Mouse (Mus musculus) adrenal gland, adult 2 months (tissue): ENCODE results near the gene Epas1. TPM values are rescaled to one million over a fixed set of nuclear protein-coding genes. Genes with fewer than 3 reads are reported as not detected.

Experiments used
- DNase-seq: peaks from one replicate; pipeline ENCODE4 v3.0.0; 2021
- polyA plus RNA-seq: library from polyadenylated mRNA; depleted of rRNA; stranded (reverse); fragments of >200 nt; gene quantifications from 2 replicates; pipeline ENCODE4 v1.2.3, GENCODE M21; 2012
- total RNA-seq, 2 experiments: library from RNA; stranded (reverse); gene quantifications; 2 replicates each; pipeline ENCODE4 v1.2.3; 2021

Epas1 gene
- total and polyA plus RNA-seq, 3 experiments = 155 to 179 (median 178) TPM

GRCm38 (mm10) chr17:86755581-86756195 lies 2.2 kb downstream of the Epas1 start:
- peak; percentile 66 for DNase-seq

GRCm38 (mm10) chr17:86757621-86758020 lies 4.1 kb downstream of the Epas1 start:
- DNase-seq = no peak

GRCm38 (mm10) chr17:86761859-86762258 lies 8.4 kb downstream of the Epas1 start:
- DNase-seq = no peak

- no peak for DNase-seq
Measured at GRCm38 (mm10) chr17:86762479-86763242, 9.2 kb downstream of the Epas1 start.

GRCm38 (mm10) chr17:86765762-86766404 lies 12.4 kb downstream of the Epas1 start:
- DNase-seq = no peak

- no peak for DNase-seq
Measured at GRCm38 (mm10) chr17:86766412-86766811, 12.9 kb downstream of the Epas1 start.

- DNase-seq = no peak
Measured at GRCm38 (mm10) chr17:86768596-86768995, 15.1 kb downstream of the Epas1 start.

- DNase-seq = peak; percentile 89
Measured at GRCm38 (mm10) chr17:86769330-86770211, 16.1 kb downstream of the Epas1 start.

- peak; percentile 50 for DNase-seq
Measured at GRCm38 (mm10) chr17:86770848-86771247, 17.3 kb downstream of the Epas1 start.

- DNase-seq = no peak
Measured at GRCm38 (mm10) chr17:86772035-86772434, 18.5 kb downstream of the Epas1 start.

- no peak for DNase-seq
Measured at GRCm38 (mm10) chr17:86772929-86773588, 19.6 kb downstream of the Epas1 start.

- peak; percentile 81 for DNase-seq
Measured at GRCm38 (mm10) chr17:86776538-86776937, 23.0 kb downstream of the Epas1 start.

GRCm38 (mm10) chr17:86778147-86778546 lies 24.6 kb downstream of the Epas1 start:
- DNase-seq = no peak

GRCm38 (mm10) chr17:86779191-86780130 lies 26.0 kb downstream of the Epas1 start:
- DNase-seq = no peak

GRCm38 (mm10) chr17:86780708-86781318 lies 27.3 kb downstream of the Epas1 start:
- DNase-seq = peak; percentile 63

GRCm38 (mm10) chr17:86781755-86782400 lies 28.4 kb downstream of the Epas1 start:
- peak; percentile 78 for DNase-seq

- DNase-seq = no peak
Measured at GRCm38 (mm10) chr17:86784405-86784977, 31.0 kb downstream of the Epas1 start.

GRCm38 (mm10) chr17:86785612-86786011 lies 32.1 kb downstream of the Epas1 start:
- DNase-seq = no peak

GRCm38 (mm10) chr17:86786496-86786895 lies 33.0 kb downstream of the Epas1 start:
- DNase-seq = no peak
